Mouse (Mus musculus) limb, embryonic 15.5 days (tissue): ENCODE results near the gene Tmc3. TPM values are rescaled to one million over a fixed set of nuclear protein-coding genes. Genes with fewer than 3 reads are reported as not detected.

Experiments used
- ATAC-seq: fragments of 200-750 bp; cut with Nextera tagmentation; 2 replicates; pipeline ENCODE4 v1.8.0; 2017; ENCODE audit warnings: low read depth, moderate TSS enrichment; ENCODE audit not compliant: insufficient number of reproducible peaks, low FRiP score, low TSS enrichment
- H3K27ac ChIP-seq: fragments of 300-500 bp; sonication (generic); 2 replicates; pipeline ENCODE4 v1.5.1; 2015; ENCODE audit warnings: moderate library complexity, mild to moderate bottlenecking, inconsistent platforms
- H3K27me3 ChIP-seq: fragments of 300-500 bp; sonication (generic); 2 replicates; pipeline ENCODE4 v1.6.1; 2015; ENCODE audit warnings: inconsistent platforms
- H3K36me3 ChIP-seq: fragments of 300-500 bp; sonication (generic); 2 replicates; pipeline ENCODE4 v1.6.1; 2015; ENCODE audit warnings: inconsistent platforms
- H3K4me1 ChIP-seq: fragments of 300-500 bp; sonication (generic); 2 replicates; pipeline ENCODE4 v1.6.1; 2015; ENCODE audit warnings: inconsistent platforms
- H3K4me2 ChIP-seq: fragments of 300-500 bp; sonication (generic); 2 replicates; pipeline ENCODE4 v1.6.1; 2015; ENCODE audit warnings: mild to moderate bottlenecking, inconsistent platforms
- H3K4me3 ChIP-seq: fragments of 300-500 bp; sonication (generic); 2 replicates; pipeline ENCODE4 v1.5.1; 2015; ENCODE audit warnings: mild to moderate bottlenecking, inconsistent platforms
- H3K9ac ChIP-seq: fragments of 300-500 bp; sonication (generic); 2 replicates; pipeline ENCODE4 v1.6.1; 2015; ENCODE audit warnings: inconsistent platforms
- H3K9me3 ChIP-seq: fragments of 300-500 bp; sonication (generic); 2 replicates; pipeline ENCODE4 v1.6.1; 2016; ENCODE audit warnings: inconsistent platforms
- WGBS: fragments of 180-500 bp; shearing (Covaris S2); methylation state at CpG from one replicate; pipeline ENCODE4 v1.1.7; 2015; 5-methylcytosine and 5-hydroxymethylcytosine counted together
- polyA plus RNA-seq: library from polyadenylated mRNA; unstranded; fragments of >200 nt; fragmentation: Nextera tagmentation; extraction: Ambion mirVana; gene quantifications from 2 replicates; pipeline ENCODE4 v1.2.1, GENCODE M21; 2015

Tmc3 gene
- polyA plus RNA-seq, 1 experiment from 2014 or later, result 0.91 TPM

- H3K4me1 ChIP-seq, result peaks cover 18% of the 10 kb centered on the region
- ATAC-seq, result no peak
- peak overlapping the region; percentile 39; the same call in 1 of the 2 replicates for H3K9ac ChIP-seq
- peak overlapping the region; percentile 76 for H3K4me2 ChIP-seq
- 6% methylated on average over 11 of the region's 11 CpGs for WGBS
- peak overlapping the region; percentile 86 for H3K27ac ChIP-seq
- no peaks in the 10 kb centered on the region for H3K9me3 ChIP-seq
- peak overlapping the region; percentile 68 for H3K4me3 ChIP-seq
- H3K27me3 ChIP-seq, result no peaks in the 10 kb centered on the region
- H3K36me3 ChIP-seq, result peaks cover 4% of the 10 kb centered on the region; the same call in 1 of the 2 replicates
Measured at GRCm38 (mm10) chr7:83631073-83631827, 46.5 kb downstream of the Tmc3 start.

- Histone ChIP-seq H3K4me2 (peak within 1 kb of the TSS; percentile 76), H3K4me3 (peak within 1 kb of the TSS; percentile 68), H3K9me3 (no peaks in the 10 kb centered on the region), H3K4me1 (peaks cover 18% of the 10 kb centered on the region), H3K27me3 (no peaks in the 10 kb centered on the region), H3K27ac (peak within 1 kb of the TSS; percentile 86), H3K9ac (peak within 1 kb of the TSS; percentile 71), H3K36me3 (peaks cover 12% of the 10 kb centered on the region; the same call in 1 of the 2 replicates)
- under 1% methylated on average over 35 of the region's 35 CpGs for WGBS
- peak; percentile 95 for ATAC-seq
Measured at GRCm38 (mm10) chr7:83631828-83632681, 47.3 kb downstream of the Tmc3 start, which contains the start of gene Stard5. Gene Stard5 (plus strand): TSS chr7:83631959.

GRCm38 (mm10) chr7:83632682-83633120 is 48.0 kb downstream of the Tmc3 start:
- H3K4me3 ChIP-seq, result peak overlapping the region; percentile 68
- WGBS, result 56% methylated on average over 6 of the region's 6 CpGs
- ATAC-seq, result no peak
- H3K4me1 ChIP-seq, result peaks cover 18% of the 10 kb centered on the region
- peaks cover 19% of the 10 kb centered on the region; the same call in 1 of the 2 replicates for H3K36me3 ChIP-seq
- H3K4me2 ChIP-seq, result peak overlapping the region; percentile 76
- no peaks in the 10 kb centered on the region for H3K9me3 ChIP-seq
- H3K27me3 ChIP-seq, result no peaks in the 10 kb centered on the region
- peak overlapping the region; percentile 24 for H3K27ac ChIP-seq
- H3K9ac ChIP-seq, result peak overlapping the region; percentile 71; the same call in 1 of the 2 replicates

- Histone ChIP-seq H3K36me3 (peaks cover 22% of the 10 kb centered on the region; the same call in 1 of the 2 replicates), H3K9me3 (no peaks in the 10 kb centered on the region), H3K27ac (no peak overlapping the region), H3K4me3 (no peak overlapping the region), H3K4me2 (no peak overlapping the region), H3K9ac (no peak overlapping the region), H3K27me3 (no peaks in the 10 kb centered on the region), H3K4me1 (peaks cover 18% of the 10 kb centered on the region)
- WGBS, result 70% methylated on average over 6 of the region's 6 CpGs
- ATAC-seq, result no peak
Measured at GRCm38 (mm10) chr7:83633856-83634255, 49.1 kb downstream of the Tmc3 start.

DNA sequence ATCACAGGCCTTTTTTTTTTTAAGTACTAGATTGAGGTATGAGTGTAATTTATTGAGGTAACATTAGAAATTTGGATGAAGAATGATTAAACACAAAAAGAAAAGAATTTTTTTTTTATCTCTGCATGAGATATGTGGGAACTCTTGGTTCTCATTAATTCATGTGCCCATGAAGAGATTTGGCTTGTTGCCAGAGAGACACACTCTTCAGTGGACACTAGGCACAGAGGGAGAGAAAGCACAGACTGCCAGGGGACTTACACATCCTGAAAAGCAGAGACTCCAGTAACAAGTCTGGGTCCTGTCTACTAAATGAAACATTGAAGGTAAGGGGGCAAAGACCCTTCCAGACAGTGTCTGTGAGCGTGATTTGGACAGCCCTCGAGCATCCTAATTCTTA is 51.0 kb downstream of the Tmc3 start:
- H3K27me3 ChIP-seq, result no peaks in the 10 kb centered on the region
- no peak overlapping the region for H3K4me3 ChIP-seq
- WGBS, result 95% methylated on average over 2 of the region's 2 CpGs
- no peak for ATAC-seq
- H3K36me3 ChIP-seq, result peaks cover 33% of the 10 kb centered on the region
- no peak overlapping the region for H3K27ac ChIP-seq
- no peak overlapping the region for H3K9ac ChIP-seq
- H3K4me1 ChIP-seq, result peaks cover 17% of the 10 kb centered on the region
- H3K4me2 ChIP-seq, result no peak overlapping the region
- no peaks in the 10 kb centered on the region for H3K9me3 ChIP-seq

GRCm38 (mm10) chr7:83636425-83636824 is 51.7 kb downstream of the Tmc3 start:
- H3K9ac ChIP-seq, result no peak overlapping the region
- no peak overlapping the region for H3K27ac ChIP-seq
- H3K4me1 ChIP-seq, result peaks cover 12% of the 10 kb centered on the region
- 87% methylated on average over 8 of the region's 8 CpGs for WGBS
- no peak overlapping the region for H3K4me2 ChIP-seq
- no peaks in the 10 kb centered on the region for H3K27me3 ChIP-seq
- H3K4me3 ChIP-seq, result no peak overlapping the region
- peaks cover 38% of the 10 kb centered on the region for H3K36me3 ChIP-seq
- no peak for ATAC-seq
- no peaks in the 10 kb centered on the region for H3K9me3 ChIP-seq

- Histone ChIP-seq H3K4me3 (no peak overlapping the region), H3K9ac (no peak overlapping the region), H3K4me1 (peaks cover 7% of the 10 kb centered on the region), H3K36me3 (peaks cover 43% of the 10 kb centered on the region), H3K27me3 (no peaks in the 10 kb centered on the region), H3K9me3 (no peaks in the 10 kb centered on the region), H3K4me2 (no peak overlapping the region), H3K27ac (no peak overlapping the region)
- WGBS, result 85% methylated on average over 8 of the region's 8 CpGs
- no peak for ATAC-seq
Measured at GRCm38 (mm10) chr7:83637781-83638583, 53.3 kb downstream of the Tmc3 start.

DNA sequence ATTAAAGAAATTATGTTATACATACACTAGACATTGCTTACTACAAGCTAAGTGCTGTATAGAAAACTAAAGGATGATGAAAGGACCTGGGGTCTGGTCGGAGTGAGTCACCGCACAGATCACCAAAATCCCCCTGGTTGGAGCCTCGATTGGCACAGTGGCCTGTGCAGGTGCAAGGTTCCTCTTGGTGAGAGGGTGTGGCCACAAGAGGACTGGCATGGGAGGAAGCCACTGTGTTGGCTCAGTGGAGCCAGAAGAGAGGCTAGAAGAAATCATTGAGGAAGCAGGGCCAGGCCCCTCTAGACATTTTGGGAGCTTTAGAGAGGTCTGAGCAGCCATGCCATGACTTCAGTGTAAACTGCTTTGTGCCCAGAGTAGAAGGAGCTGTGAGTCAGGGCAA is 54.4 kb downstream of the Tmc3 start:
- WGBS, result 83% methylated on average over 3 of the region's 3 CpGs
- no peak overlapping the region for H3K27ac ChIP-seq
- no peak overlapping the region for H3K4me2 ChIP-seq
- no peaks in the 10 kb centered on the region for H3K27me3 ChIP-seq
- no peaks in the 10 kb centered on the region for H3K4me1 ChIP-seq
- no peak for ATAC-seq
- H3K9ac ChIP-seq, result no peak overlapping the region
- peaks cover 49% of the 10 kb centered on the region for H3K36me3 ChIP-seq
- no peaks in the 10 kb centered on the region for H3K9me3 ChIP-seq
- H3K4me3 ChIP-seq, result no peak overlapping the region

GRCm38 (mm10) chr7:83640581-83640980 is 55.9 kb downstream of the Tmc3 start:
- no peak overlapping the region for H3K9ac ChIP-seq
- H3K4me1 ChIP-seq, result no peaks in the 10 kb centered on the region
- WGBS, result 87% methylated on average over 5 of the region's 5 CpGs
- H3K4me3 ChIP-seq, result no peak overlapping the region
- no peak overlapping the region for H3K27ac ChIP-seq
- no peaks in the 10 kb centered on the region for H3K9me3 ChIP-seq
- H3K27me3 ChIP-seq, result no peaks in the 10 kb centered on the region
- H3K36me3 ChIP-seq, result peaks cover 54% of the 10 kb centered on the region
- H3K4me2 ChIP-seq, result no peak overlapping the region
- ATAC-seq, result no peak

GRCm38 (mm10) chr7:83641163-83641562 is 56.4 kb downstream of the Tmc3 start:
- ATAC-seq, result no peak
- H3K4me1 ChIP-seq, result no peaks in the 10 kb centered on the region
- no peaks in the 10 kb centered on the region for H3K27me3 ChIP-seq
- 73% methylated on average over 2 of the region's 2 CpGs for WGBS
- H3K9ac ChIP-seq, result no peak overlapping the region
- H3K4me3 ChIP-seq, result no peak overlapping the region
- no peak overlapping the region for H3K4me2 ChIP-seq
- H3K27ac ChIP-seq, result no peak overlapping the region
- no peaks in the 10 kb centered on the region for H3K9me3 ChIP-seq
- peaks cover 53% of the 10 kb centered on the region for H3K36me3 ChIP-seq

GRCm38 (mm10) chr7:83643581-83643980 is 58.9 kb downstream of the Tmc3 start:
- no peaks in the 10 kb centered on the region for H3K4me1 ChIP-seq
- H3K4me2 ChIP-seq, result no peak overlapping the region
- no peak overlapping the region for H3K4me3 ChIP-seq
- no peaks in the 10 kb centered on the region for H3K9me3 ChIP-seq
- no peak overlapping the region; the same call in 1 of the 2 replicates for H3K27ac ChIP-seq
- ATAC-seq, result no peak
- peaks cover 34% of the 10 kb centered on the region for H3K36me3 ChIP-seq
- no peak overlapping the region for H3K9ac ChIP-seq
- H3K27me3 ChIP-seq, result no peaks in the 10 kb centered on the region
- WGBS, result 68% methylated on average over 6 of the region's 6 CpGs
